Mouse (Mus musculus): ENCODE results near the gene Skap1.
A peak's percentile ranks its signal among the peaks of the same experiment; 100 is the strongest.

DNA sequence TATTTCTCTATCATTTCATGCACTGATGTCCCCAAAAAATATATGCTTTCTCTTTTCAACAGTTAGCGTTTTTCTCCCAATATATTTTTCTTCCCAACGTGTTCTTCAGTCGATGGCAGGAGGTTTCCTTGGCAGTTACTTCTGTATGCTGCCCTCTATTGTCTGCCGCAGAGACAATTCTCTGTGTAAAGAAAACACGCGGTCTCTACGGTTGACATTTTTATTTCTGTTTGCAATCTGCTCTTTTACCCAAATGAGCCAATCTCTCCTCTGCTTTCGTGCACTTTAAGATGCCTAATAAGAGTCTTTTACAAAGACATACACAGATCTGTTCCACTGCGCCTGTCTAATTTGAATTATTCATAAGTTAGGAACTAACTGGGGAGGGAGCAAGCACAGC lies 265.1 kb downstream of the Skap1 start:
- TF ChIP-seq CTCF (IDR thresholded peaks at IDR 0.05; ENCODE audit: extremely low read depth, insufficient read depth, low read length), result peak; percentile 26; the same call in 1 of the 2 replicates
- no peak for TF ChIP-seq POLR2A (IDR thresholded peaks at IDR 0.05; ENCODE audit: extremely low read depth, insufficient read depth, low read length)
